Mouse (Mus musculus): ENCODE data around the gene Plpp7.

GRCm38 (mm10) chr2:32060228-32060805 lies 35.0 kb upstream of the Plpp7 start:
- TF ChIP-seq CTCF (IDR thresholded peaks at IDR 0.05; ENCODE audit: insufficient read depth, low read depth, low read length) = no peak
- TF ChIP-seq POLR2A (IDR thresholded peaks at IDR 0.05; ENCODE audit: insufficient read depth, low read depth, low read length) = no peak
